Mouse (Mus musculus) E14TG2a.4 (cell line): ENCODE results near the gene Dynlrb1.

Experiments
- CTCF ChIP-seq: conservative IDR thresholded peaks from 2 replicates; pipeline ENCODE4 v1.5.1; 2014; ENCODE audit warnings: low read length
- NANOG ChIP-seq: IDR thresholded peaks from 2 replicates; pipeline ENCODE4 v1.6.1; 2014; ENCODE audit warnings: borderline replicate concordance, low read length, mixed read lengths
- POU5F1 ChIP-seq: IDR thresholded peaks from 2 replicates; pipeline ENCODE4 v1.6.1; 2014; ENCODE audit warnings: low read length, borderline replicate concordance

GRCm38 (mm10) chr2:155280116-155280515 is 43.8 kb downstream of the Dynlrb1 start:
- TF ChIP-seq CTCF, result no peak
- TF ChIP-seq NANOG, result no peak
- TF ChIP-seq POU5F1, result no peak
